Mouse (Mus musculus) limb, embryonic 11.5 days (tissue): ENCODE measurements around the gene Tbkbp1. TPM values are rescaled to one million over a fixed set of nuclear protein-coding genes. Genes with fewer than 3 reads are reported as not detected.

Experiments used
- ATAC-seq: fragments of 200-750 bp; cut with Nextera tagmentation; 2 replicates; pipeline ENCODE4 v1.8.0; 2017; ENCODE audit warnings: low read depth; ENCODE audit not compliant: insufficient number of reproducible peaks, low FRiP score, low TSS enrichment
- DNase-seq: peaks from one replicate; pipeline ENCODE4 v3.0.0-alpha.2; 2015; ENCODE audit warnings: low spot score
- H3K27ac ChIP-seq: fragments of 300-500 bp; sonication (generic); replicated peaks from 2 replicates; pipeline ENCODE4 v1.5.1; 2014; ENCODE audit warnings: low read depth, mild to moderate bottlenecking, low read length
- H3K27me3 ChIP-seq: fragments of 300-500 bp; sonication (generic); 2 replicates; pipeline ENCODE4 v1.6.1; 2014; ENCODE audit warnings: mild to moderate bottlenecking, low read length, mixed read lengths; ENCODE audit not compliant: control insufficient read depth, insufficient read depth
- H3K36me3 ChIP-seq: fragments of 300-500 bp; sonication (generic); 2 replicates; pipeline ENCODE4 v1.6.1; 2014; ENCODE audit warnings: mild to moderate bottlenecking, low read length, moderate library complexity, mixed read lengths; ENCODE audit not compliant: control insufficient read depth, insufficient read depth
- H3K4me1 ChIP-seq: fragments of 300-500 bp; sonication (generic); 2 replicates; pipeline ENCODE4 v1.6.1; 2014; ENCODE audit warnings: low read length, mixed read lengths; ENCODE audit not compliant: control insufficient read depth, insufficient read depth
- H3K4me2 ChIP-seq: fragments of 300-500 bp; sonication (generic); 2 replicates; pipeline ENCODE4 v1.6.1; 2014; ENCODE audit warnings: low read depth, mild to moderate bottlenecking, moderate library complexity; ENCODE audit not compliant: severe bottlenecking
- H3K4me3 ChIP-seq: fragments of 300-500 bp; sonication (generic); 2 replicates; pipeline ENCODE4 v1.5.1; 2014; ENCODE audit warnings: low read depth, low read length
- H3K9ac ChIP-seq: fragments of 300-500 bp; sonication (generic); 2 replicates; pipeline ENCODE4 v1.6.1; 2014; ENCODE audit warnings: mild to moderate bottlenecking, low read length
- H3K9me3 ChIP-seq: fragments of 300-500 bp; sonication (generic); 2 replicates; pipeline ENCODE4 v1.6.1; 2016; ENCODE audit warnings: low read length; ENCODE audit not compliant: control insufficient read depth
- WGBS: fragments of 180-500 bp; shearing (Covaris S2); extraction: QIAGEN DNeasy Blood & Tissue Kit; methylation state at CpG from one replicate; pipeline ENCODE4 v1.1.7; 2014; 5-methylcytosine and 5-hydroxymethylcytosine counted together
- polyA plus RNA-seq: library from polyadenylated mRNA; unstranded; fragments of >200 nt; fragmentation: Nextera tagmentation; extraction: Ambion mirVana; gene quantifications from 2 replicates; pipeline ENCODE4 v1.2.1, GENCODE M21; 2014

The Tbkbp1 gene
- polyA plus RNA-seq, 1 experiment from 2014 or later: 6.2 TPM

GRCm38 (mm10) chr11:97189231-97189630, 37.9 kb upstream of the Tbkbp1 start:
- Histone ChIP-seq H3K4me2 (peak overlapping the region; percentile 80), H3K4me1 (peaks cover 12% of the 10 kb centered on the region), H3K4me3 (peak overlapping the region; percentile 94), H3K27me3 (no peaks in the 10 kb centered on the region), H3K9ac (no peak overlapping the region), H3K36me3 (peaks cover 9% of the 10 kb centered on the region; the same call in 1 of the 2 replicates), H3K27ac (no peak overlapping the region), H3K9me3 (no peaks in the 10 kb centered on the region)
- ATAC-seq: no peak
- WGBS: 37% methylated on average over 3 of the region's 3 CpGs
- DNase-seq: peak; percentile 31

- Histone ChIP-seq H3K4me1 (peaks cover 12% of the 10 kb centered on the region), H3K9me3 (no peaks in the 10 kb centered on the region), H3K36me3 (peaks cover 9% of the 10 kb centered on the region; the same call in 1 of the 2 replicates), H3K27ac (peak overlapping the region; percentile 97), H3K9ac (peak overlapping the region; percentile 71), H3K4me2 (peak overlapping the region; percentile 80), H3K4me3 (peak overlapping the region; percentile 94), H3K27me3 (no peaks in the 10 kb centered on the region)
- ATAC-seq (no peak), DNase-seq (no peak)
- WGBS: under 1% methylated on average over 15 of the region's 15 CpGs
Measured at GRCm38 (mm10) chr11:97188643-97188955, 37.3 kb upstream of the Tbkbp1 start.

- peak within 1 kb of the TSS; percentile 73 for H3K9ac ChIP-seq
- no peaks in the 10 kb centered on the region for H3K9me3 ChIP-seq
- peak; percentile 98 for DNase-seq
- H3K27ac ChIP-seq: peak within 1 kb of the TSS; percentile 97
- peaks cover 9% of the 10 kb centered on the region; the same call in 1 of the 2 replicates for H3K36me3 ChIP-seq
- ATAC-seq: peak; percentile 97
- peak within 1 kb of the TSS; percentile 80 for H3K4me2 ChIP-seq
- WGBS: under 1% methylated on average over 91 of the region's 101 CpGs
- peaks cover 12% of the 10 kb centered on the region for H3K4me1 ChIP-seq
- H3K27me3 ChIP-seq: no peaks in the 10 kb centered on the region
- H3K4me3 ChIP-seq: peak within 1 kb of the TSS; percentile 94
Measured at GRCm38 (mm10) chr11:97187764-97188642, 36.7 kb upstream of the Tbkbp1 start, which contains the start of gene Kpnb1. Gene Kpnb1, minus strand, starts transcription at chr11:97187881.

- Histone ChIP-seq H3K27ac (peak overlapping the region; percentile 97), H3K36me3 (peaks cover 13% of the 10 kb centered on the region; the same call in 1 of the 2 replicates), H3K4me1 (peaks cover 12% of the 10 kb centered on the region), H3K9ac (peak overlapping the region; percentile 73), H3K27me3 (no peaks in the 10 kb centered on the region), H3K9me3 (no peaks in the 10 kb centered on the region), H3K4me2 (peak overlapping the region; percentile 57), H3K4me3 (peak overlapping the region; percentile 94)
- WGBS: under 1% methylated on average over 57 of the region's 74 CpGs
- ATAC-seq: peak; percentile 66
- DNase-seq: peak; percentile 98
Measured at GRCm38 (mm10) chr11:97186947-97187763, 35.9 kb upstream of the Tbkbp1 start.

GRCm38 (mm10) chr11:97185704-97186614, 34.7 kb upstream of the Tbkbp1 start:
- H3K4me2 ChIP-seq: peak overlapping the region; percentile 57
- H3K9me3 ChIP-seq: no peaks in the 10 kb centered on the region
- H3K27ac ChIP-seq: no peak overlapping the region
- peaks cover 23% of the 10 kb centered on the region for H3K36me3 ChIP-seq
- DNase-seq (no peak), ATAC-seq (no peak)
- no peaks in the 10 kb centered on the region for H3K27me3 ChIP-seq
- H3K4me3 ChIP-seq: peak overlapping the region; percentile 94
- no peak overlapping the region; the same call in 1 of the 2 replicates for H3K9ac ChIP-seq
- H3K4me1 ChIP-seq: peaks cover 12% of the 10 kb centered on the region
- WGBS: 62% methylated on average over 5 of the region's 5 CpGs

GRCm38 (mm10) chr11:97184875-97185274, 33.6 kb upstream of the Tbkbp1 start:
- 82% methylated on average over 5 of the region's 5 CpGs for WGBS
- H3K36me3 ChIP-seq: peaks cover 32% of the 10 kb centered on the region
- no peak overlapping the region for H3K4me2 ChIP-seq
- no peaks in the 10 kb centered on the region for H3K9me3 ChIP-seq
- H3K27me3 ChIP-seq: no peaks in the 10 kb centered on the region
- no peak overlapping the region for H3K27ac ChIP-seq
- peaks cover 12% of the 10 kb centered on the region for H3K4me1 ChIP-seq
- H3K4me3 ChIP-seq: no peak overlapping the region
- ATAC-seq (no peak), DNase-seq (no peak)
- H3K9ac ChIP-seq: no peak overlapping the region

- Histone ChIP-seq H3K27ac (no peak overlapping the region), H3K9ac (no peak overlapping the region), H3K27me3 (no peaks in the 10 kb centered on the region), H3K4me2 (no peak overlapping the region), H3K36me3 (peaks cover 48% of the 10 kb centered on the region), H3K9me3 (no peaks in the 10 kb centered on the region), H3K4me1 (peaks cover 8% of the 10 kb centered on the region), H3K4me3 (no peak overlapping the region)
- DNase-seq (no peak), ATAC-seq (no peak)
- WGBS: 98% methylated on average over 3 of the region's 3 CpGs
Measured at GRCm38 (mm10) chr11:97182446-97182845, 31.2 kb upstream of the Tbkbp1 start.
